Mouse (Mus musculus) kidney, adult 9 months (tissue): ENCODE measurements at regions not wholly inside any gene's neighbourhood (a gene's known extent, or its start where the extent isn't known, plus 50 kb on each side); places are given as distances from the start of the nearest gene placed in this dataset.

ENCODE experiments used
- DNase-seq: peaks from one replicate; pipeline ENCODE4 v3.0.0; 2022

DNA sequence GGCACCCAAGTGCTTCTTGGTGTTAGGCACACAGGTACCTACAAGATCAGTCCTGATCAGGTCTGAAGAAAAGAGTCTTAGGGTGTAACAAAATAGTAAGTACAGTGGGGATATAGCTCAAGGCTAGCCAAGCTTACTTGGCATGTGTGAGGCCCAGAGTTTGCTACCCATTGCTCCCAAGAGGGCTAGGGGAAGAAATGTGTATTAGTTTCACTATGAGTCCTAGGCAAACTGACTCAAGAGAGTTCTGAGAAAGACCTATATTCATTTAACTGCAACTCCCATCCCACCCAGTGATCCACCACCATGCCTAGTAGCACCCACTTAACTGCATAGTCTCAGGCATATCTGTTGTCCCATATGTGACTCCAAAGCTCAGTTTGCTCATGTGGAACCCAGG, 84.5 kb upstream of the Cdkn2b start:
- DNase-seq: no peak

DNA sequence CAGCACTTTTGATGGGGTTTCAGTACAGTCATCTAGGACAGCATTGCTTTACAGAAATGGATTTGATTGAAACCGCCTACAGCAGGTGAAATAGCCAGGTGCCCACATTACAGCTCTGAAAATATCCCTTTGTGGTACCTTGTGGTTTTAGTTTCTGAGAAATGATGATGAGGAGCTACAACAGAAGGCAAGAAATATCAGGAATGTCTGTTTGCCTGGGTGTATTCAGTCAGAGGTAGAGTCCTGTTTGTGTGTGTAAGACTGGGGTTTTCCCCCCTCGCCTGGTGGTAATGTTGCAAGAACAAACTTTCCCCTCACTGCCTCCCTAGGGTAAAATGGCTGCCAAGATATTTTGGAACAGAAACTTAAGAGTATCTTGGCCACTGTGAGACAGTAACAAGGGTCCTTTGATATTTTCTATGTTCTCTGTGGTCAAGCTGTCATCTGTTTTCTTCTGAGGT, 82.4 kb upstream of the Cdkn2b start:
- DNase-seq: no peak

DNA sequence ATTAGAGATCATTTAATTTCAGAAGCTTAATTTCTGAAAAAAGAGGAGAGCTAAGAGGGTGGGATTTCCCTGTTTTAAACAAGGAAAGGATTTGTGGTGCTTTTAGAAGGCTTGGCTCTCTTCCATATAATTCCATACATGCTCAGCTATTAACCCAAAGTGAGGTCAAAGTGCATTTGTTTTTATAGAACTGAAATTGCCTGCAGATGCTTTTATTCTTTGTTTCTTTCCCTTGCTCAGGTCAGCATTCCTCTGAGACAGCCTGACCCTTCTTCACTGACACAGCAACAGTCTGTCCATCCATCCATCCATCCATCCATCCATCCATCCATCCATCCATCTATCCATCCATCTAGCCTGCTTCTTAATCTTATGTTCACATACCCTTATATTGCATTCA, 82.0 kb upstream of the Cdkn2b start:
- DNase-seq: no peak

DNA sequence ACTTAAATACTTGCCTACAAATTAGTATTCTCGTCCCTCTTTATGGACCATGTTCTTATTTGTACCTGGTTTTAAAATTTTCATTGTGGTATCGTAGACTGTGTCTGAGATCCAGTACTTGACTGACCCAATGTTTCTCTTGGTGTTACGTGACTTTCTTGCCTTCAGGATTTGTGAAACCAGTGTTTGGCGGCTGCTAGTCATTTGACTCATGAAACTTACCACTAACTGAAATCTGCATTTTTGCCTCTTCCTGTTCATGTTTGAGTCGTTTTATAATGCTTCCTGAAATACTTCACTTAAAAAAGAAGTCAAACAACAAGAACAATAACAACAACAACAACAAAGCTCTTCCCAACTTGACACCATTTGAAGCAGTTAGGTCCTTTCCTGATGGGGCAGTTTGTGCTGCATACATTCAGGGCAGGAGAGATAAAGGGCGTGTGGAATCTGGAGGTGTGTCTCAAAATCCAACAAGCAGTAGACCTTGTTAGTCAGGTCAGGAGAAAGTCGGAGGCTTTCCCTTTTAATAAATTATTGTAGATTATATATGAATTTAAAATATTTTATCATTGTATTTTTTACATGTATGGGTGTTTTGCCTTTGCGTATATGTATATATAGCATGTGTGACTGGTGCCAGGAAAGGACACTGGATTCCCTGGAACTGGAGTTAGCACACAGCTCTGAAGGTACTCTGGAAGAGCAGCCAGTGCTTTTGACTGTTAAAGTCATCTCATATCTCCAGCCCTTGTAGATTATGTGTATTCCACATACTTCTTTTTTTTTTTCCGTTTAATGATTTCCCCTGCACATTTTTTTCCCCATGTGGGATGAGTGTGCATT, 80.8 kb upstream of the Cdkn2b start:
- no peak for DNase-seq

DNA sequence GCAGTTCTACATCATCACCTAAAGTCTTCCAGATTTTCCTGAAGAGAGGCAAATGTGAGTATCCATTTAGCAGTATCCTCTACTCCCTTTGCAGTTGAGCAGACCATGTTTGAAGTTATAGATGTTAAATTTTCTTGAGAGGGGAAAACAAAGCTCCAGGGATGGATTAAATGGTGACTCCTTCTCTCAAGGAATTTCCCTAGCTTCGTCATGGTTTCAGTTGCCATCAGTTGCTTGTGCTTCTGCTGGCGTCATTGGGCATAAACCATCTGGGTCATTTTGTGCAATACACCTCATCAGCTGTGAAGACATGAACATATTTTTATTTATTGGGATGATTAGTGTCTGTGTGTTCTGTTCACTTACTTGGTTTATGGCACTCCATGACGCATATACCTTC, 72.7 kb upstream of the Cdkn2b start:
- no peak for DNase-seq

DNA sequence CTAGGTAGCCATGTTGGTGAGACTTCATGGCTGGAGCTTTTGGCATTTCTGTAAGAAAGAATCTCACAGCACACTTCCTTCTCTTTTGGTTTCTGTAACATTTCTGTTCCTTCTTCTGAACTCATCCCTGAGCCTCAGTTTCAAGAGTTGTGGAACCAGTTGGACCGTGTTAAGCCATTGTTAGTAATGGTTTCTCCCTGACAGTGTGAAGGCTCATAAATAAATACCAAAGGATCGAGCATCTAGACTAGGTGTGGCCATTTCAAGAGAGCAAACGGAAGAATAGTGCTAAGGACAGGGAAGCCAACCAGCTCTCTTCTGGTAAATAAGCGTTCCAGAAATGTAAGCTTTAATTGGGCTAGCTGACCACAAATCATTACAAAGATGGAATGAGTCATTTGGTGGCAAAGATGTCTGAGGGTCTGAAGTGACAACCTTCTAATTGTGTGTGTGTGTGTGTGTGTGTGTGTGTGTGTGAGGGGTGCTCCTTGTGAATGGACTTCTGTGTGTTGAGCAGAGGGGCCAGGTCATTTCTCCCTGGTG, 71.7 kb upstream of the Cdkn2b start:
- no peak for DNase-seq

DNA sequence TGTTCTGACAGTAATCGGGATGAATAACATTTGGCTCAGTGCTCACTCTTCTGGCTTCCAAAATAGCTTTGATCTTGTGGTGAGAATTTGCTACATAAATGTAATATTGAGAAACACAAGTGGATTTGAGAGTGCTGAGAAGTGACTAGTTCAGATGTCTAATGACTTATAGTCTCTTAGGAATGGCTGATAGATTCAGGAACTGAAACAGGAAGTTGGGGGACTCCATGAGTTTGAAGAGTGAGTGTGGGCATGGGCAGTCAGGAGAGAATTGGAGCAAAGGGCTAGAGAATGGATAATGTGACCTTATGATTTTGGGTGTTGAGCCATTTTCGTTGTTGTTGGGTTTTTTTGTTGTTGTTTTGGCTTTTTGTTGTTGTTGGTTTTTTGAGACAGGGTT, 70.9 kb upstream of the Cdkn2b start:
- DNase-seq: no peak

DNA sequence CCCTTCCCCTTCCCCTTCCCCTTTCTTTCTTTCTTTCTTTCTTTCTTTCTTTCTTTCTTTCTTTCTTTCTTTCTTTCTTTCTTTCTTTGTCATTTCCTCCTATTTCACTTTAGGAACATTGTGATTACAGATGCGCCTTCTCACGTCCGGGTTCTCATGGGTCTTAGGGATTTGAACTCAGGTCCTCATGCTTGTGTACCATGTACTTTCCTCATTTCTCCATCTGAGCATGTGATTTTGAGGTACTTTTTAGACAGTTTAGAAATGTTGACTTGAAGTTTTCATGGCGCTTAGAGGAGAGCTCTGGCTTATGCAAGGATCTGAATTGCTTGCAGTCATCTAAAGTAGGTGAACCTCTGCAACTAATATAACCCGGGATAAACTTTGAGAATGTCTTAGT, 70.2 kb upstream of the Cdkn2b start:
- no peak for DNase-seq

DNA sequence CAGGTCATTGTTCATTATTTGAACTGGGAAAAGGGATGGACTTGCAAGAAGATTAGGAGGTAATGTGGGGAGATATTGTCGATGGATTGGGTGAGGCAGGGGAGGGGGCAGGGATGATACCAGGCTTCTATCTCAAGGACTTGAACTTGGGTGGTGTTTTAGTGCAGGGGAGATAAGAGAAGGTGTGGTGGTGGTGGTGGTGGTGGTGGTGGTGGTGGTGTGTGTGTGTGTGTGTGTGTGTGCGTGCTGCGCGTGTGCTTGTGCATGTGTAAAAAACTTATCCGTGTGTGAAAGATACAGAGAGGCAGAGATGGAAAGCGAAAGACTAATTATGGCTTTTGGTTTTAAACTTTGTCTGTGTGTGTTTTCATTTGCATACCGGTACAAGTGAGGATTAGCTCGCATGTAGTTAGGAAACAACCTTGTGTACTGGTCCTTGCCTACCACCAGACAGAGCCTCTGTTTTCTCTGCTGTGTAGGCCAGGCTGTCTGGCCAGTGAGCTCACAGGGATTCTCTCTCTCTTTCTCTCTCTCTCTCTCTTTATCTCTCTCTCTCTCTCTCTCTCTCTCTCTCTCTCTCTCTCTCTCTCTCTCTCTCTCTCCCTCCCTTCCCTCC, 69.6 kb upstream of the Cdkn2b start:
- DNase-seq: no peak

DNA sequence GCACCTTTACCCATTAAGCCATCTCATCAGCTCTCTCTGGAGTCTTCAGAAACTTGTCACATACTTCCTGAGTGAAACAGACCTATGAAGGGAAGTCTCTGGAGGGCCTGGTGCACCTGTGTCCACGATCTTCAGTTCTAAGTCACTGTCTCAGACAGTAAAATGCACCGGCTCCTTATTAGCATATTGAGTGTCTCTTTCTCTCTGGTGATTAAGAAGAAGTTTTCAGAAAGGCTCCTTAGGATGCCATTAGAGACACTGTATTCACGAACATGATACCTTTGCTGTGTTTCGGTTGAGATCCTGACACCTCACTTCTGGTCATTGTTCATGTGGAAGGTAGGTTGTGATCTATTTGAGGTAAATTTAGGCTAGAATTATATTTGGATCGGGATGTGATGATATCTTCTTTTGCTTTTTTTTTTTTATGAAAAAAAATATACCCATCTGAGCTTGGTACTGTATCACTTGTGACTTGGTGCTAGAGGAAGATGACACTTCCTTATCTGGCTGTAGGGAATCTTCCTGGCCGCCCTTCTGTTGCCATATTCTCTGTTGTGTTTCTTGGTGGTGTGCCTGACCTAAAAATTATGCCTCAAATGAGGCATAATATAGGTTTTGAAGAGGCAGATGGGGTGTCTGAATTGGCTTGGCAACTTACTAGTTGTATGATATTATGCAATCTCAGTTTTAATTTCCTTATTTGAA, 68.9 kb upstream of the Cdkn2b start:
- no peak for DNase-seq

DNA sequence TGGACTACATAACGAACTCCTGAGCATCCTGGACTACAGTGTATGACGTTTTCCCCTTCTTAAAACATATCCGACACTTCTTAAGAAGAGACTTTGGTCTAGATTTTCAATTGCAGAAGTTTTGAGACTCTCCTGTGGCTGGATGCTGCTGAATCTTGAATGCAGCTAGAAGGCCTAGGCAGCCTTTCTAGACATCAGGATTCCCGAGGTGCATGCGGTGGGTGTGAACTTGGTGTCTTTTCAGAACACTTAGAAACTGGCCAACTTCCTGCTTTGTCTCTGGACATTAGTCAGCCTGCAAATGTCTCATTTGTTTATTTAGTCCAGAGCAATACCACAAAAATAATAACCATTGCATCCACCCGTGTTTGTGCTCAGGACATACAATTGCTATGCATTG, 61.8 kb upstream of the Cdkn2b start:
- DNase-seq: no peak

DNA sequence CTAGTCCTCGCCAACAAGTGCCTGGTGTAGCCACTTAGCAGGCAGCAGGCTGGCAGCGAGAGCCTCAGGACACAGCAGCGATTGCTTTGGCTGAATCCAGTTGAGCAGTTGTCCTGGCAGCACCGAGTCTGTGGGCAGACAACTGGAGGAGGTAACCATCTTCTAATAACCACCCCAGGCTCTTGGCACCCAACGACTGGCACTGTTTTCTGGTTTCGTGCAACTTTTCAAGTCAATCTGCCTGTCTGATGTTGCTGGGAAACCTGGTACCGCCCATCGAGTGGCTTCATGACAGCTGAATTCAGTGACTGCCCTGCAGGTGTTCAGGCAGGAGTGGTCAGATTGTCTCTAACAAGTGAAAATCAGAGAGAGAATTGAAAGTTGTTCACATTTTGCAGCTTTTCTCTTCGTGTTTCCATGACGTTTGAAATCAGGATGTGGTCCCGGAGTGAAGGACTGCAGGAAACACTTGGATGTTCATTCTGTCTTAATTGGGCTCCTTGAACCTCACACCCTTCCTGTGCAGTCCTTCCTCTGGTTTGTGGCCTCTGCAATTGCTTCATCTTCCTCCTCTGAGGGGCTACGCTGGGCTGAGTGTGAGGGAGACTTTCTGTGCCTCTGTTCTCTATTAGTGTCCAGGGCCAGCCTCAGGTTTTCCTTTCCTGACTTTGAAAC, 58.1 kb upstream of the Cdkn2b start:
- DNase-seq: no peak

DNA sequence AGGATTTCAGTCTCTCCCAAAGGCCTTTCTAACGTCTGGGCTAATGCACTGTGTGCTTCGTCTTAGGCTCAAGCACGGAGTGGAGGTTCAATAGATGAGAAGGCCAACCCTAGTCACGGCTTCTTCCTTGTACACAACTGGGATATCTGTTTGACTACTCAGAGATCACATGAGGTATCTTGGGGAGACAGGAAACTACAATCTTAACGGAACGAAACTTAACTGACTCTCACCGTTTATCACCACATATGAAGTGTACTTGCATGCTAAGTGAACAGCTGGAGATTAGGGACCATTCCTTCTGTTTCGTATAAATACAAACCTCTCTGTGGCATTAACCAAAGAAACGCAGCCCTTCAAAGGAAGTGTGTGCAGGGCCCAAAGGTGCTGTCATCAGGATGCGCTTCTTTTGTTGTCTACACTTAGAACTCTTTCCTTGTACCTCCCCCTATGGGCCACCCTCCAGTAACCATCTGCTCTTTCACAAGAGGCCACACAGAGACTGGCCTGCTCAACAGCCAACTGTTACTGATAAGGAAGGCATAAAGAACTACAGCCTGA, 55.8 kb upstream of the Cdkn2b start:
- no peak for DNase-seq

DNA sequence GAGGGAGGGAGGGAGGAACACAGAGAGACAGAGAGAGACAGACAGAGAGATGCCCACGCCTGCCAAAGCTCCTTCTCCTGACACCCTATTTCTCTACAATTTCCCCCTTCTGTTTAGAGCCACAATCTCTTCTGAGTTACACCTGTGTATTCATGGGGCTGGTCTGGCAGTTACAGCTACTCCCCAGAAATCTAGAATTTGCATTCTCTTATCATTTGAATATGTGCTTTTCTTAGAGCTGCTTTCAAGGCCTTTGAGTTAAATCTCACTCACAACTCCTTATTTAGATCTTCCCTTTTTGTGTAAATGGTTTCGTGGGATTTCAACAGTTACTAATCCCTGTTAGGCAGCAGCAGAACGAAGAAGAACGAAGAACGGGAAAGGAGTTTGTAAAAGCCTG, 55.0 kb upstream of the Cdkn2b start:
- DNase-seq: no peak

DNA sequence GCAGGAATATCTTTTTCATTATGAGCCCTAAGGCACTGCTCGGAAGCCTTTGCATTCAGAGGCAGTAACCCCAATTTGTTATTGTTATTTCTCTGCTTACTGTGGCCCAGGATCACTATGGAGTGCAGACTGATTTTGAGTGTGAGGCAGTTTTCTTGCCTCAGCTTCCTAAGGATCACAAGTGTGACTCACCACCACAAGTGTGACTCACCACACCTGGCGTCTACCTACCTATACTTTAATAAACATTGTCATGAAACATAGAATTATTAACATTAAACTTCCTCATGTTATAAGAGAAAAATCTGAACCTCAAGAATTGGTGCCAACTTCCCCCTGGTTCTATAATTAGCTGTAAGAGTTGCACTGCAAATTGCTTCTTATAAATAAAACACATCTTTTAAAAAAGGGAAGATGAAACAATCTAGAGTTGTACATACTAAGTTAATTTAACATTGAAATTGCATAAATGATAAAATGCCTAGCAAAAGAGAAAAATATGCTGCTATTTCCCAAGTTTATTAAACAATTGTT, 52.4 kb upstream of the Cdkn2b start:
- DNase-seq: no peak

DNA sequence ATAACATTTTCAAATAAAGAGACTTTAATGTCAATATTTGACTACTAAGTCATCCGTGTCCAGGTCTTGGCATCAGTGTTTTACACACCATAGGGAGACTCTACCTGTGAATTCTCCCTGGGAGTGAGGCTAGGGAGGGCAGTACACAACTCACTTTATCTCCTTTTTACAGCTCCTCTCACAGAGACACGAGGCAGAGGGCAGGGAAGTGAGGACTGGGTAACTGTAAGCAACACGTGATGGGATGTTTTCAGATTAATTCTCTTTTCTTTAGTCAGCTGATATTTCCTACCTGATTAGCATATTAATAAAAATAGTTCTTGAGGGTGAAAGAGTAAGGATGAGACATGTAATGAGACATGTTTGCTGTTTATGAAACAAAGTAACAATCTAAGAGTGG, 51.8 kb upstream of the Cdkn2b start:
- DNase-seq: peak; percentile 27

DNA sequence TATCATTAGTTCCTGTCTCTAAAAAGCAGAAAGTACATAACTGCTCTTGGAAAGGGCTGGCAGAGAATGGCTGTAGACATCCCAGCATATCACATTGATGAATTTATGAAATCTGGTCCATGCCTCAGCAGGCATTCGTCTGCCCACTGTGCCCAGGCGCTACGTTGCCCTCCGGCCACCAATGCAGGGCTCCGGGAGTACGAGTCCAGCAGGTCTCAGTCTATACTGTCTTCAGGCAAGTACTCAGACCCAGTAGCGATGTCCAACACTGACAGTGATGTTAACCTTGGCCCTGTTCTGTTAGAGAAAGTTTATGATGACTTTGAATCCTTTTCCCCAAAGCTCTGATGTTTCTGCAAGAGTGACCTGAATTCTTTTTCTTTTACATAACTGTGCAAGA, 50.5 kb upstream of the Cdkn2b start:
- no peak for DNase-seq
